In genomic region chr14:30828635-30829460, GRCm38 (mm10) we compare ENCODE assay signal across 1 mouse cellular context.
TF ChIP-seq lines count a peak whose summit lies in the region.

No protein-coding gene starts in this region.

TF ChIP-seq in MEL, 35 proteins besides CTCF, POLR2A, EP300 and RAD21 (continued from another document):
- TF ChIP-seq HCFC1 (IDR thresholded peaks at IDR 0.05; ENCODE audit: low read depth, low read length) (no peak), SIN3A (IDR thresholded peaks at IDR 0.05; ENCODE audit: low read length) (peak; percentile 31), MAZ (IDR thresholded peaks at IDR 0.05; ENCODE audit: low read depth, low read length) (no peak), MYB (IDR thresholded peaks at IDR 0.05; ENCODE audit: low read depth, low read length) (no peak), GABPA (IDR thresholded peaks at IDR 0.05; ENCODE audit: low read depth, low read length) (no peak), E2F4 (IDR thresholded peaks at IDR 0.05; ENCODE audit: borderline replicate concordance, low read depth, low read length) (no peak), MEF2A (IDR thresholded peaks at IDR 0.05; ENCODE audit: extremely low read depth, insufficient replicate concordance, low read depth, low read length, poor library complexity, severe bottlenecking) (no peak), MAFK (IDR thresholded peaks at IDR 0.05; ENCODE audit: borderline replicate concordance, low read depth, low read length) (no peak), TCF12 (IDR thresholded peaks at IDR 0.05; ENCODE audit: low read depth, low read length) (peak; percentile 81), TAL1 (IDR thresholded peaks at IDR 0.05; ENCODE audit: low read length) (peak; percentile 79), ELF1 (IDR thresholded peaks at IDR 0.05; ENCODE audit: low read depth, low read length) (no peak)
